Mouse (Mus musculus) midbrain, embryonic 13.5 days (tissue): Measurements from ENCODE around the gene Camta1. TPM values are rescaled to one million over a fixed set of nuclear protein-coding genes. Genes with fewer than 3 reads are reported as not detected.

Experiments
- ATAC-seq: fragments of 200-750 bp; cut with Nextera tagmentation; 2 replicates; pipeline ENCODE4 v1.8.0; 2017; ENCODE audit warnings: mild to moderate bottlenecking, moderate TSS enrichment, moderate library complexity
- H3K27ac ChIP-seq: fragments of 300-500 bp; sonication (generic); 2 replicates; pipeline ENCODE4 v1.5.1; 2015; ENCODE audit warnings: inconsistent platforms, mild to moderate bottlenecking, moderate library complexity
- H3K27me3 ChIP-seq: fragments of 300-500 bp; sonication (generic); 2 replicates; pipeline ENCODE4 v1.6.1; 2015; ENCODE audit warnings: mild to moderate bottlenecking, inconsistent platforms
- H3K36me3 ChIP-seq: fragments of 300-500 bp; sonication (generic); 2 replicates; pipeline ENCODE4 v1.6.1; 2015; ENCODE audit warnings: mild to moderate bottlenecking, inconsistent platforms
- H3K4me1 ChIP-seq: fragments of 300-500 bp; sonication (generic); replicated peaks from 2 replicates; pipeline ENCODE4 v1.6.1; 2015; ENCODE audit warnings: inconsistent platforms
- H3K4me2 ChIP-seq: fragments of 300-500 bp; sonication (generic); replicated peaks from 2 replicates; pipeline ENCODE4 v1.6.1; 2015; ENCODE audit warnings: moderate library complexity, mild to moderate bottlenecking, inconsistent platforms
- H3K4me3 ChIP-seq: fragments of 300-500 bp; sonication (generic); replicated peaks from 2 replicates; pipeline ENCODE4 v1.5.1; 2015; ENCODE audit warnings: mild to moderate bottlenecking, inconsistent platforms
- H3K9ac ChIP-seq: fragments of 300-500 bp; sonication (generic); replicated peaks from 2 replicates; pipeline ENCODE4 v1.6.1; 2015; ENCODE audit warnings: mild to moderate bottlenecking, inconsistent platforms
- H3K9me3 ChIP-seq: fragments of 300-500 bp; sonication (generic); 2 replicates; pipeline ENCODE4 v1.6.1; 2016; ENCODE audit warnings: mild to moderate bottlenecking, inconsistent platforms
- WGBS: fragments of 180-500 bp; shearing (Covaris S2); methylation state at CpG from one replicate; pipeline ENCODE4 v1.1.7; 2015; 5-methylcytosine and 5-hydroxymethylcytosine counted together
- polyA plus RNA-seq: library from polyadenylated mRNA; unstranded; fragments of >200 nt; fragmentation: Nextera tagmentation; extraction: Ambion mirVana; gene quantifications from 2 replicates; pipeline ENCODE4 v1.2.1, GENCODE M21; 2015

Camta1 gene
- polyA plus RNA-seq, result 161 and 163 TPM in 2 replicates

GRCm38 (mm10) chr4:151861806-151862739 is at the start of gene Camta1:
TSS of gene Camta1 (minus strand) at chr4:151861876.
- ATAC-seq, result peak; percentile 99
- WGBS, result under 1% methylated on average over 85 of the region's 85 CpGs
- no peaks in the 10 kb centered on the region for H3K9me3 ChIP-seq

GRCm38 (mm10) chr4:151908809-151909208 is 47.1 kb upstream of the Camta1 start:
- 80% methylated on average over 8 of the region's 8 CpGs for WGBS
- H3K4me3 ChIP-seq, result no peak overlapping the region
- H3K4me2 ChIP-seq, result no peak overlapping the region
- no peak overlapping the region for H3K27ac ChIP-seq
- H3K27me3 ChIP-seq, result peaks cover 6% of the 10 kb centered on the region; the same call in 1 of the 2 replicates
- H3K9ac ChIP-seq, result no peak overlapping the region
- ATAC-seq, result no peak
- peaks cover 23% of the 10 kb centered on the region for H3K4me1 ChIP-seq
- no peaks in the 10 kb centered on the region for H3K36me3 ChIP-seq
- no peaks in the 10 kb centered on the region for H3K9me3 ChIP-seq

More at GRCm38 (mm10) chr4:151861806-151862739, at the start of gene Camta1:
- Histone ChIP-seq H3K9ac (peak within 1 kb of the TSS; percentile 89), H3K4me2 (peak within 1 kb of the TSS; percentile 81), H3K27ac (peak within 1 kb of the TSS; percentile 89), H3K4me1 (peaks cover 30% of the 10 kb centered on the region), H3K36me3 (no peaks in the 10 kb centered on the region), H3K27me3 (peaks cover 7% of the 10 kb centered on the region; the same call in 1 of the 2 replicates), H3K4me3 (peak within 1 kb of the TSS; percentile 87)

GRCm38 (mm10) chr4:151907577-151908343 is 46.1 kb upstream of the Camta1 start:
- no peak overlapping the region for H3K27ac ChIP-seq
- WGBS, result 75% methylated on average over 26 of the region's 26 CpGs
- no peak overlapping the region for H3K4me2 ChIP-seq
- H3K4me1 ChIP-seq, result peaks cover 23% of the 10 kb centered on the region
- H3K36me3 ChIP-seq, result no peaks in the 10 kb centered on the region
- H3K4me3 ChIP-seq, result no peak overlapping the region
- no peak overlapping the region for H3K9ac ChIP-seq
- peaks cover 13% of the 10 kb centered on the region; the same call in 1 of the 2 replicates for H3K27me3 ChIP-seq
- no peaks in the 10 kb centered on the region for H3K9me3 ChIP-seq
- no peak for ATAC-seq

GRCm38 (mm10) chr4:151905621-151906020 is 43.9 kb upstream of the Camta1 start:
- Histone ChIP-seq H3K27ac (no peak overlapping the region), H3K9me3 (no peaks in the 10 kb centered on the region)
- WGBS, result 76% methylated on average over 4 of the region's 4 CpGs

DNA sequence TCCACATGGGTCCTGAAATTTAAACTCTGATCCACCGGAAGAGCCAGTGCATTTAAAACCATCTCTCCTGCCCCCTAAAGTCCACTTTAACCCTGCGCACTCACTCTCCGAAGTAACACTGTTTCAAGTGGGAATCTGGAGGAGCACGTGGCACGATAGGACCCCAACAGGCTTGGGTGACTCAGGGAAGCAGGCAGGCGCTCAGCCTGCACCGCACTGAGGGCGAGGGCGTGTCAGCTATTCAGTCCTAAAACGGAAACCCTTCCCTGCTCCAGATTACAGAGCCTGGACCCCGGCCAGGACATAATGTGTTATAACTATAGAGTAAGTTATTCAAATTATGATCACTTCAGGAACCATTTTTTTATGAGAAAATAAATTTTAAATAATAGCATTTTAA is 42.4 kb upstream of the Camta1 start:
- no peak for ATAC-seq
- no peaks in the 10 kb centered on the region for H3K36me3 ChIP-seq
- H3K4me3 ChIP-seq, result no peak overlapping the region
- H3K9me3 ChIP-seq, result no peaks in the 10 kb centered on the region
- WGBS, result 49% methylated on average over 11 of the region's 11 CpGs
- H3K27me3 ChIP-seq, result peaks cover 19% of the 10 kb centered on the region; the same call in 1 of the 2 replicates
- H3K27ac ChIP-seq, result no peak overlapping the region
- H3K9ac ChIP-seq, result no peak overlapping the region
- H3K4me2 ChIP-seq, result no peak overlapping the region
- H3K4me1 ChIP-seq, result peaks cover 23% of the 10 kb centered on the region

More at GRCm38 (mm10) chr4:151905621-151906020, 43.9 kb upstream of the Camta1 start:
- Histone ChIP-seq H3K4me1 (peaks cover 23% of the 10 kb centered on the region), H3K4me2 (no peak overlapping the region), H3K9ac (no peak overlapping the region), H3K36me3 (no peaks in the 10 kb centered on the region), H3K4me3 (no peak overlapping the region), H3K27me3 (peaks cover 19% of the 10 kb centered on the region; the same call in 1 of the 2 replicates)
- ATAC-seq, result no peak

- Histone ChIP-seq H3K27ac (no peak overlapping the region), H3K4me1 (peaks cover 24% of the 10 kb centered on the region), H3K4me3 (no peak overlapping the region), H3K36me3 (no peaks in the 10 kb centered on the region), H3K4me2 (no peak overlapping the region), H3K9ac (no peak overlapping the region), H3K9me3 (no peaks in the 10 kb centered on the region), H3K27me3 (peaks cover 19% of the 10 kb centered on the region; the same call in 1 of the 2 replicates)
- WGBS, result 61% methylated on average over 14 of the region's 14 CpGs
- ATAC-seq, result no peak
These were observed 41.1 kb upstream of the Camta1 start for GRCm38 (mm10) chr4:151902689-151903241.

- Histone ChIP-seq H3K4me2 (no peak overlapping the region), H3K9ac (no peak overlapping the region), H3K4me3 (no peak overlapping the region), H3K36me3 (no peaks in the 10 kb centered on the region), H3K4me1 (peaks cover 19% of the 10 kb centered on the region), H3K27me3 (peaks cover 16% of the 10 kb centered on the region; the same call in 1 of the 2 replicates), H3K9me3 (no peaks in the 10 kb centered on the region), H3K27ac (no peak overlapping the region)
- WGBS, result 88% methylated on average over 17 of the region's 17 CpGs
- no peak for ATAC-seq
These were observed 40.5 kb upstream of the Camta1 start for GRCm38 (mm10) chr4:151902046-151902688.

- H3K4me3 ChIP-seq, result no peak overlapping the region
- H3K9me3 ChIP-seq, result no peaks in the 10 kb centered on the region
- no peak for ATAC-seq
- 66% methylated on average over 11 of the region's 11 CpGs for WGBS
- H3K27ac ChIP-seq, result no peak overlapping the region
- H3K27me3 ChIP-seq, result peaks cover 16% of the 10 kb centered on the region; the same call in 1 of the 2 replicates
- no peak overlapping the region for H3K4me2 ChIP-seq
- H3K4me1 ChIP-seq, result peaks cover 14% of the 10 kb centered on the region
- no peaks in the 10 kb centered on the region for H3K36me3 ChIP-seq
- no peak overlapping the region for H3K9ac ChIP-seq
These were observed 39.7 kb upstream of the Camta1 start for GRCm38 (mm10) chr4:151901422-151901821.

GRCm38 (mm10) chr4:151900735-151901134 is 39.1 kb upstream of the Camta1 start:
- Histone ChIP-seq H3K36me3 (no peaks in the 10 kb centered on the region), H3K27me3 (peaks cover 16% of the 10 kb centered on the region; the same call in 1 of the 2 replicates), H3K4me3 (no peak overlapping the region), H3K4me2 (no peak overlapping the region), H3K4me1 (peaks cover 7% of the 10 kb centered on the region), H3K27ac (no peak overlapping the region), H3K9ac (no peak overlapping the region), H3K9me3 (no peaks in the 10 kb centered on the region)
- 64% methylated on average over 6 of the region's 6 CpGs for WGBS
- no peak for ATAC-seq

GRCm38 (mm10) chr4:151899707-151900384 is 38.2 kb upstream of the Camta1 start:
- peaks cover 16% of the 10 kb centered on the region; the same call in 1 of the 2 replicates for H3K27me3 ChIP-seq
- no peak overlapping the region for H3K9ac ChIP-seq
- peaks cover 6% of the 10 kb centered on the region for H3K4me1 ChIP-seq
- no peak overlapping the region for H3K4me2 ChIP-seq
- 71% methylated on average over 11 of the region's 11 CpGs for WGBS
- no peak overlapping the region for H3K4me3 ChIP-seq
- H3K27ac ChIP-seq, result no peak overlapping the region
- ATAC-seq, result no peak
- H3K36me3 ChIP-seq, result no peaks in the 10 kb centered on the region
- H3K9me3 ChIP-seq, result no peaks in the 10 kb centered on the region
